Mouse (Mus musculus): ENCODE measurements around the gene Unc13a.
A peak's percentile ranks its signal among the peaks of the same experiment; 100 is the strongest.

The Unc13a gene

DNA sequence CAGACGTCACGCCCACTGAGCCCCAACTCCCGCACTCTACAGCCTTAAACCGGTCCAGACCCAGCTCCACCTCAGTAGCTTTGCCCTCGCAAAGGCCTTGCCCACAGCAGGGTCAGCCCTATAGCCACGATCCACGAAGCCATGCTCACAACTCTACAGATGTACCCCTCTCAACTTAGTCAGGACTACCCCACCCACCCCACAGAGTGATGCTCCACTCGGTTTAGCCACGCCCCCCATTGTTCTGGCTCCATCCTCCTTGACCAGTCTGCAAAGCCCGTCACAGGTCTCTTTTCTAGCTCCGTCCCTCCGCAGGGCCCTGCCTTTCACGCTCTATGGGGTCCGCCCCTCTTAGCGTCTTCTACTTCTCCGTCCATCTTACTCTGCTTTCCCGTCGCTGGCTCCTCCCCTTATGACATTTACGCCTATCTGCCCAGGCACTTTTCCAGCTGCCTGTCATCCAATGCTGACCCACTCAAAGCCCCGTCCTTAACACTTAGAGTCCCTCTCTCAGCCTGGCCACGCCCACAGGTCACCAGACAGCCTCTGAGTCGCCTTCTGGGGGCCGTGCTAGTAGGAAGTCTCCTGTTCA is 14.7 kb upstream of the Unc13a start:
- DNase-seq, result no peak

DNA sequence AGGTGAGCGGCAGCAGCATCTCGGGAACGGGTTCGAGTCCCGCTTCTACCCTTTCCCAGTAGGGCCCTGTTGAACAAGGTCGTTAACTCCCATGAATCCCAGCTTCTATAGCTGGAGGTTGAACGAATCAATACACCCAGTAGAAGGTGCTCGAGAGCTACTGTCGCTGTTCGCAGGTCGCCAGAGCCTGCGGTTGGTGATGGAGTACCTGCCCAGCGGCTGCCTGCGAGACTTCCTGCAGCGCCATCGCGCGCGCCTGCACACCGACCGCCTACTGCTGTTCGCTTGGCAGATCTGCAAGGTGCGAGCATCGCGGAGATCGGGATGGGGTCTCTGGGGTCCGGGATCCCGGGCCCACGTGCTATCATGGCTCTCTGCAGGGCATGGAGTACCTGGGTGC is 14.0 kb upstream of the Unc13a start:
- DNase-seq, result no peak

DNA sequence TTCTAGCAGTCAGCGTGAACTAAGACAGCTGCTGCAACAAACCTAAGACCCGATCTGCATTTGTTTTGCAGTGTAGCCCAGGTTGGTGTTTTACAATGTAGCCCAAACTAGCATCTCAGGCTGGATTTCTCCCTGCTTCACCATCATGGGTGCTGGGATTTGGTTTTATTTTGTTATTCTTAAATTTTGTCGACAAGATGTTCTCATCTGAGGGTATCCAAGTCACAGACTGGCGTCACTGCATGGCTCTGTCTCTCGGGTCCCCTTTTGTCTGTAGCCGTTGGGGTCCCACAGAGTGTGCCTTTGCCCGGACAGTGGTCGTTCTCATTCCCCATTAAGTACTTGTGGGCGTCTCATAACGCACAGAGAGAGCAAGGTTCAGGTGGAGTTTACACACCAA is 13.1 kb upstream of the Unc13a start:
- no peak for DNase-seq

DNA sequence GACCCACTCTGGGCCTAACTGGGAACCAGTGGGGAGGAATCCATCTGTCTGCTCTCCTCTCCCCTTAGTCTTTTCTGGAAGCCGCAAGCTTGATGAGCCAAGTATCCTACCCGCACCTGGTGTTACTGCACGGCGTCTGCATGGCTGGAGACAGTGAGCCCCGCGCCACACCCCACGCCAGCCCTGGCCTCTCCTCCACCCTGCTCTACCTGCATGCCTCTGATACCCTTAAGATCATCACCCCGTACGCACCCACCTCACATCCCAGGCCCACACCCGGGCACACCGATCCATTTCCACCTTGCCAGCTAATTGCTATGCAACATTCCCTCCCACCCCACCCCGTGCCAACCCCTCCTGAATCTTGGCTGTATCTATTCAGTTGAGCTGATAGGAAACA is 11.3 kb upstream of the Unc13a start:
- no peak for DNase-seq

DNA sequence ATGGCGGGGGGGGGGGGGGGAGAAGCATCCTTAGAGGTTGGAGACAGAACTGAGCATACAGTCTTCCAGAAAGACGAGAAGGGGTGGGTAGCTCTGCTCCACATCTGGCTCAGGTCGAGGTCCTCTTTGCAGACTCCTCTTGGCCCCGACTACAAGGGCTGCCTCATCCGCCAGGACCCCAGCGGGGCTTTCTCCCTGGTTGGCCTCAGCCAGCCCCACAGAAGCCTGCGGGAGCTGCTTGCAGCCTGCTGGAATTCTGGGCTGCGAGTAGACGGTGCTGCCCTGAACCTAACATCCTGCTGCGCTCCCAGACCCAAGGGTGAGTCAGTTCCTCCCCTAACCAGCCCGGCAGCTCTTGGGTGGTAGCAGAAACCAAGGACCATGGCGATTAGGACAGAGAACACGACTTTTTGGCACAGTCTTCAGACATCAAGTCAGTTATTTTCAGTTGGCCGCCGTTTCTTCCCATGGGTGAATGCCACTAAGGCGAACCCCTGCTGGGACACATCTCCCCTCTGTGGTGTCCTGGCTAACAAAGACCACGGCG is 9.9 kb upstream of the Unc13a start:
- no peak for DNase-seq

DNA sequence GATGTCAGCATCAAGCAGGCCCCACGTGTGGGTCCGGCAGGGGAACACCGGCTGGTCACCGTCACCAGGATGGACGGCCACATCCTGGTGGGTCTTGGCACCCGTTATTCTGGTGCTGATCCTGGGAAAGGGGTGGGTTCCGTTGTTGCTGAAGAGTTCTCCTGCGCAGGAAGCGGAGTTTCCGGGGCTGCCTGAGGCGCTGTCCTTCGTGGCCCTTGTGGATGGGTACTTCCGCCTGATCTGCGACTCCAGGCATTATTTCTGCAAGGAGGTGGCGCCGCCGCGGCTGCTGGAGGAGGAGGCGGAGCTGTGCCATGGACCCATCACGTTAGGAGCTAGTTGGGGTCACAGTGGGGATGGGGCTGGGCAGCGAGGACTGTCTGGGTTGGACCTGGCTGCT is 8.9 kb upstream of the Unc13a start:
- DNase-seq, result no peak

DNA sequence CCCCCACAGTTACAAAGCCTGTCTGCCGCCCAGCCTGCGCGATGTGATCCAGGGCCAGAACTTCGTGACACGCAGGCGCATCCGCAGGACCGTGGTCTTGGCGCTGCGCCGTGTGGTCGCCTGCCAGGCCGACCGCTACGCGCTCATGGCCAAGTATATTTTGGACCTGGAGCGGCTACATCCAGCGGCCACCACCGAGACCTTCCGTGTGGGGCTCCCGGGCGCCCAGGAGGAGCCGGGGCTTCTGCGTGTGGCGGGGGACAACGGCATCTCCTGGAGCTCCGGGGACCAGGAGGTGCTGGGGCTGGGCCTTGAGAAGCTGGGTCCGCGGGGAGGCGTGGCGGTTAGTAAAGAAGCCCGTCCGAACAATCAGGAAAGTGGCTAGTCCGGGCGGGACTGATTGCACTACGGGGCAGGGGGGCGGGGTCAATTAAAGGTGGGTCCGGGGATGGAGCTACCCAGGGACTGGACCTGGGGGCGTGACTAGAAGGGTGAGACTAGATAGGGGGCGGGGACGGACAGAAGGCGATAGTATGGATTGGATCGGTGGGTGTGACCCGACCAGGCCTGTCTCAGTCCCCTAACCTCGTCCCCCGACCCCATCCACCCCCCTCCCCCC is 8.1 kb upstream of the Unc13a start:
- no peak for DNase-seq

DNA sequence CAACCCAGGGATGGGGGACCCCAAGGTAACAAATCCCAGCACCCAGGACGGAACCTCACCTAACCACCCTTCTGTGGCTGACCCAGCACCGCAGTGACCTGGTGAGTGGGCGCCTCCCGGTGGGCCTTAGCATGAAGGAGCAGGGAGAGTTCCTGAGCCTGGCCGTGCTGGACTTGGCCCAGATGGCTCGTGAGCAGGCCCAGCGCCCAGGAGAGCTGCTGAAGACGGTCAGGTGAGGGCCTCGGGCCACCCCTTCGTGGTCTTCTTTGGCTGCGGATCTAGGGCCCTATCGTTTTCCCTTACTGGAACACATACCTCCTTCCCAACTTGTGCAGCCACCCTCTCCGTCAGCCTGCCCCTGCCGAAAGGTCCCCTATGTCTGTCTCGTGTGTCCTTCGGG is 7.6 kb upstream of the Unc13a start:
- no peak for DNase-seq

DNA sequence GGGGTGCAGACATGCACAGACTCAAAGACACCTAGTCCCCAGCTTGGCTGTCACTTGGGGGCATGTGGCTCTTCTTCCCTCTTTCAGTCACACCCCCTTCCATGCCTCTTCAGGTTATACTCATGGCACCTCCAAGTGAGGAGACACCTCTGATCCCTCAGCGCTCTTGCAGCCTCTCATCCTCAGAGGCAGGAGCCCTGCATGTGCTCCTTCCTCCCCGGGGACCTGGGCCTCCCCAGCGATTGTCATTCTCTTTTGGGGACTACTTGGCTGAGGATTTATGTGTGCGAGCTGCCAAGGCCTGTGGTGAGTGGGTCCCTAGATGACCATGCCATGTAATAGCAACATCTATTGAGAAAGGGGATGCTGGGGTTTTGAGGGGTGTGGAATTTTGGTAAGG is 6.7 kb upstream of the Unc13a start:
- DNase-seq, result no peak

DNA sequence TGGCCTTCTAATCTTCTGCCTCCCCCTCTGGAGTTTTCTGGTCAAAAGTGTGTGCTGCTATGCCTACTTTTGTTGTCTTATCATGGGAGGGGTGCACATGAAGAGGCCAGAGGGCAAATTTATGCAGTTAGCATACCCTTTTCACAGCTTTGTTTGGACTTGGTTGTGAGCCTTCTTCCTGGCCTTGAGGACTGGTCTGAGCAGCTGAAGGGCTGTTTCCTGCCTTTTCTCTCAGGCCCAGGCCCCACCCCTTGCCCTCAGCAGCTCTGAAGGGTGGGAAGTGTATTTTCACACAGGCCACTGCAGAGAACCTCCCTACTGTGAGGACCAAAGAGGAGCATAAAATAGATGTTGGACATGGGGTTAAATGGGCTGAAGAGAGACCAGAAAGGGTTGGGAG is 6.0 kb upstream of the Unc13a start:
- DNase-seq, result no peak

DNA sequence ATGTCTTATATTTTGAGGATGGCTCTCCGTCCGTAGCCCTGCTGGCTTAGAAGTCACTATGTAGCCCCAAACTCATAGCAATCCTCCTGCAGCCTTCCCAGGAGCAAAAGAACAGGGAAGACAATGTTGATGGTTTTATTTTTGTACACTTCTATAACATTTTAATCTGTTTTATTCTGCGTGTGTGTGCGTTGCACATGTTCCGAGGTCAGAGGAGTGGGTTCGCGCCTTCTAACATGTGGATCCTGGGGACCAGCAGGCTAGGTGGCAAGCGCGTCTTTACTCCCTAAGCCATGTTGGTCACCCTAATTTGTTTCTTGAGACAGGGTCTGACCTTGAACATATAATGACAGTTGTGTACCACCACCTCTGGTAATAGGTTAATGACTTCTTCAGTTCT is 5.2 kb upstream of the Unc13a start:
- no peak for DNase-seq

DNA sequence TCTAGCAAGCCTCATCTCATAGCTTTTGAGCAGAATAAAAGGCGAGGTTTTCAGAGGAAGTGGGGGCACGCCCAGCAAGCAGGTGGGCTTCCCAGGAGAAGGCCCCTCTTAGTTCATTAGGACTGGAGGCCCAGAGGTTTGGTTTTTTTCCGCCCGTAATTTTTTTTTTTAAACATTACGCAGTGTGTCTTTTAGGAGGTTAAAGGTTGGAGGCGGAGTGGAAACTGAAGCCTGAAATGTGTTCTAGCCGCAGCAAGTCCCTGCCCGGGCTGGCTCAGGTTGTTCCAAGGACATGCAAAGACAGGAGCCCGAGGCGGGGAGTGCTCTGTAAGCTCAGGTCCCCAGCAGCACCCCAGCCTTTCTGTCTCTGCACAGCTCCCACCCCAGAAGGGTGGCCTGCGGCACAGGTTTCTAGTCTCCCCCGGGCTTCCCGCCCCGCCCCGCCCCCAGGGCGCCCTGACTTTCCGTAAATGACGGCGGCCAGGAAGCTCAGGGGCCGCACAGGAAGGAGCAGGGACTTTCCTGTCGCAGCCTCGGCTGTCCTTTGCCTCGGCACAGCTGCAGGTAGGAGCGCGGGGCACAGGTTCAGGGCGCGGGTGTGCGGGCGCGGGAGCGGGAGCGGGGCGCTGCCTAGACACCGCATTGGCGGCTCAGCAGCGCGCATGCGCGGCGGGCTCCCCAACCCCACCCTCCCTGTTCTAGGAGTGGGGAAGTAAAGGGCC is 4.6 kb upstream of the Unc13a start, which contains the start of gene Jak3:
Gene Jak3, plus strand, starts transcription at position 277 of the 722 bp plus-strand sequence.
- peak; percentile 55 for DNase-seq

DNA sequence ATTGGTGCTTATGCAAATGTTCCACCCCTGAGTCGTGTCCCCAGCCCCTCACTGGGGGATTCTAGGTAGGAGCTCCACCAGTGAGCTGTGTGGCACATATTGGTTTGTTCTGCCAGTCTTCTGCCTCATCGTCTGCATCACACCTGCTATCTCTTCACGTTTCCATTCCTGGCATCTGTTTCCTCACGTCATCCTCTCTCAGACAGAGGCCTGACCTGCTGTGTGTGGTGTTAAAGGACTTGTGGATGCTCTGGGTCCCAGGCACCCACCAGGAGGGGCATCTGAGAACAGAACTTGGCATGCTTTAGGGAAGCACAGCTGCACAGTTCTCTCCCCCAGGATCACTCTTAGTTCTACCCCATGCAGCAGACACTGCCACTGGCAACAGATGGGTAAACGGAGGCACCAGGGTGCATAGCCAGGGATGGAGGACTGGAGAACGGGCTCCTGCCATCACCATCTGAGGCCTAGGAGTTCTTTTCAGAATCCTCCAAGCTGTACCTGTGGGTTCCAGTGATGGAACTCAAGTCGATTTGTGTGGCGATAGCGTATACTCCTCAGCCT is 4.0 kb upstream of the Unc13a start:
- DNase-seq, result no peak

DNA sequence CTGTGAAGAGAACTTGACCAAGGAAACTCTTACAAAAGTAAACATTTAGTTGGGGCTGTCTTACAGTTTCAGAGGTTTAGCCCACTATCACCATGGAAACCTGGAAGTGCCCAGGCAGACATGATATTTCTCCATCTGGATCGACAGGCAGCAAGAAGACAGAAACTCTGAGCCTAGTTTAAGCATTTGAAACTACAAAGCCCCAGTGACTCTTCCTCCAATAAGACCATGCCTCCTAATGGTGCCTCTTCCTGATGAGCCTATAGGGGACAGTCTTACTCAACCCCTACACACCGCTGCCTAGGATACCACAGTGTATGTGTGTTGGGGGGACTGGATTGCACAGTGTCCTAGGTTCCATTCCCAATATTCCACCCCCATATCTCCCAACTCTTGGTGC is 2.5 kb upstream of the Unc13a start:
- no peak for DNase-seq

DNA sequence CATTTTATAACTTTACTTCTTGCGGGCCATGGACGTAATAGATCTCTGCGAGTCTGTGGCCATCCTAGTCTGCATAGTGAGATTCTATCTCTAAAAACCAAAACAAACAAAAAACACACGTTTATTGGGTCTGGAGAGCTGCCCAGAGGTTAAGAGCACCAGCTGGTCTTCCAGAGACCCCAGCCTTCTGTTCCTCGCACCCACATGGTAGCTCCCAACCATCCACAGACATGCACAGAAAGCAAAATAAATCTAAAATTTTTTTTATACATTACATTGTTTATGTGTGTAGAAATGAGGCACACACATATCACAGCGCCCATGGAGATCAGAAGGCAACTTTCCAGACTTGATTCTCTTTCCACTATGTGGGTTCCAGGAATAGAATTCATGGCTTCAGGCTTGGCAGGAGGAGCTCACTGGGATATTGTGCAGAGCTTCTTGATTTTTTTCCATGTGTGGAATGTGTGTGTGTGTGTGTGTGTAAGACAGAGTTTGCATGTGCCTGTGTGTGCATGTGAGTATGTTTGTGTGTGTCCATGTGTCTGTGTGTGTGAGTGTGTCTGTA is 695 bp upstream of the Unc13a start:
- DNase-seq, result no peak

DNA sequence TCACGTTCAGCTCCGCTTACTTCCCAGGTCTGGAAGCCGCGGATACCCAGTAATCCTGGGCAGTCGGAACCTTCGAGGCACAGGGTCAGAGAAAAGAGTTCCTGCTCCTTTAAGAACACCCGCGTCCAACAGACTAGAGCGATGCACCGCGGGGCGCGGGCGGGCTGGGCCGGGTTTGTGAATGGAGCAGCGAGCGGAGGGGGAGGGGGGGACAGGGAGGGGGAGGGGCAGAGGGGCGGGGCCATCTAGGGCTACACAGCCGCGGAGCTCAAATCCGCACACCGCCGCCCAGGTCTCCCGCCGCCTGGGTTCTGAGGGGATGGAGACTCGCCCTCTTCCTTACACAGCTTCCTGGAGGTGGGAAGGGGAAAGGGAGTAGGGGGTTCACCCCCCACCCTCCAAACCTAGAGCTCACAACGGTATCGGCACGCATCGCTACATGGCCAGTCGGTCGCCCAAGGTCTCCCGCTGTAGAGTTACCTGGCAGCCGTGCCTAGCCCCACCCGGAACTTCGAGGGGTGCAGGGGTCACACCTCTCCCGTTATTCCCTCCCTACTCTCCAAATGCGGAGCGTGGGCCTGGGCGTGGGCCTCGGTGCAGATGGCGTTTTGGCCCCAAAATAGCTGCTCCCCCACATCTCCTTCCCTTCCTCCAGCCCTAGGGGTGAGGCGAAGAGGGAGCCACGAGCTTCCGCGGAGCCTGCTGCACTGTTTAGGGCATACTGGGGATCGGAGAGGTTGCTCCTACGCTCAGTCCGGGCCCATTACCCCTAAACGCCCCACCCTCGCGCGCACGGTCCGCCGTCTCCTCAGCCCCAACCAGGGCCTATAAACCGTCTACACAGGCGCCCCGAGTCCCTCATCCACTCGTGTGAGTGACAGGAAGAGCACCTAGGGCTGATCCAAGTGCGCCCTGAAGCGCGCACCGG is 672 bp downstream of the Unc13a start:
- peak; percentile 79 for DNase-seq

DNA sequence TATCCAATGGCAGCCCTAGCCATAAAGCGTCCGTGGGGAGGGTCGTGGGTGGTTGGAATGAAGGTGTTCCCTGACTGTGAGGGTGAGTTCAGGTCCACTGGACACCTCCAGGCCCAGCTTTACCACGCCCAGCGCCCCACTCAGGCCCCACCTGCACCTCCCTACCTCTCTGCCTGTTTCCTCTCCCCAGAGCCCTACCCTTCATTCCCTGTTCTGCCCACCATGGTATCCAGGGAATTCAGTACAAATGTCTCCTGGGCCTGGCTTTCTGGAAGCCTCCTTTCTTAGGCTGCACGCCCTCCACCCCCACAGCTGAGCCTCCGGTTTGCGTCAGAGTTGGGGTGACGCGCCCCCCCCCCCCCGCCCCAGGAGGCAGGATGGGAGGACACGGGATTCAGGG is 1.4 kb downstream of the Unc13a start:
- DNase-seq, result peak; percentile 64

DNA sequence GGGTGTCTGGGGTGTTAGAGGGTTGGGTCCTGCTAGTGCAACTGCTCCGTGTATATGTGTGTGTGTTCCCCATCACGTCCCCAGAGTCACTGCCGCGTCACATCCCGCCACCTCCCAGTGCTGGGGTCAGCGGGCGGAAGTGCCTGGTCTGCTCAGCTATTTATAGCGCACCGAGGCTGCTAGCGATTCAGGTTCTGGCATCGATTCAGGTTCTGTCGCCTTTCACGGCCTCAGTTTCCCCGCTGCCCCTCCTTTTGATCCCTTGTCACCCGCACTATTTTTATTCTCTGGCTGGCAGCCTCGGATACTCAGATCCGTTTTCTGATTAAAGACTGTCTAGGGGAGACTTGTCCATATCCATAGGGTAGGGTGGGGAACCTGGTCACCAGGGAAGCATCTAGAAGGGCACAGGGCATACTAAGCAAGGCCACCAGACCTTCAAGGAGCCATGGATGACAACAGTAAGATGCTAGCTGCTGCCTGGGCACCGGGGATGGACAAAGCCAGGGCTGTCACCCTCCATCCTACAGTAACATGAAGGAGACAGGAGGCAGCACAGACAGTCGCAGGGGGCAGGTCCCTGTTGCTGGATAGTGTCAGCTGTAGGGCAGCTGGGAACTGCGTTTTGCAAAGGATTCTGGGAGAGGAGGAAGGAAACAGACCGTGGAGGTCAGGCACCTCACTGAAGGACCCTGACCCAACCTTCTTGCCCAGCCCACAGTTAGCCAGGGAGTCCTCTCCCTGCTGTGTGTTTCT is 3.2 kb downstream of the Unc13a start:
- peak; percentile 47 for DNase-seq

DNA sequence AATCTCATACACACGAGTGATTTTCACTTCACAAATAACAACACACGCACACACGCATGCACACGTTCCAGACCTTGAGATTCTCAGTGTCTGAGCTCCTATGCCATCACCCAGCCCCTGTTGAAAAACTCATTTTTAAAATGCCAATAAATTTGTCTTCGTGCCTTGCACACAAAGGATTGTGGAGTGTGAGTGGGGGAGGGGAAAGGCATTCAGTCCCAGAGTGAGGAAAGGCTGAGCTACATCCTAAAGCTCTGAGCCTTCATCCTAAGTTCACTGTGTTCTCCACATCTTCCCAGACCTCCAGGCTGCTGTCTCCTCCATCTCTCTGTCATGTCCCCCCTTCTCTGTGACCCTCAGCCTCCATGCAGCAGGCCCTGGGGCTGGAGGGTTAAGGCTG is 4.3 kb downstream of the Unc13a start:
- DNase-seq, result no peak

DNA sequence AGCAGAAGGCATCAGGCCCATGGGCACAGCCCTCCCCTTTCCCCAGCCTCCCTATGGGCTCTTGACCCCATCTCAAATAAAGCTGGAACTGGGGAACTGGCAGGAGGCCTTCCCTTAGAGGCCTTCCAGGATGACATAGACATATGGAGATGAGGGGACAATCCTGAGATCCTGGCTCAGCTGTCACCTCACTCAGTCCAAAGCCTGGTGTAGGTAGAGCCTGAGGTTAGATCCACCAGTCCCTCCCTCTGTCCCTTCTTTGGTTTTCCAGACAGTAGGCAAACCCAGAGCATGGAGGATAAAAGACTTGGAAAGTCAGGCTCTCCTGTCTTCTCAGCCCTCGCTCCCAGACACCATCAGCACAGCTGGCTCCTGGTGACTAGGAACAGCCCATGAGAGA is 4.7 kb downstream of the Unc13a start:
- no peak for DNase-seq

DNA sequence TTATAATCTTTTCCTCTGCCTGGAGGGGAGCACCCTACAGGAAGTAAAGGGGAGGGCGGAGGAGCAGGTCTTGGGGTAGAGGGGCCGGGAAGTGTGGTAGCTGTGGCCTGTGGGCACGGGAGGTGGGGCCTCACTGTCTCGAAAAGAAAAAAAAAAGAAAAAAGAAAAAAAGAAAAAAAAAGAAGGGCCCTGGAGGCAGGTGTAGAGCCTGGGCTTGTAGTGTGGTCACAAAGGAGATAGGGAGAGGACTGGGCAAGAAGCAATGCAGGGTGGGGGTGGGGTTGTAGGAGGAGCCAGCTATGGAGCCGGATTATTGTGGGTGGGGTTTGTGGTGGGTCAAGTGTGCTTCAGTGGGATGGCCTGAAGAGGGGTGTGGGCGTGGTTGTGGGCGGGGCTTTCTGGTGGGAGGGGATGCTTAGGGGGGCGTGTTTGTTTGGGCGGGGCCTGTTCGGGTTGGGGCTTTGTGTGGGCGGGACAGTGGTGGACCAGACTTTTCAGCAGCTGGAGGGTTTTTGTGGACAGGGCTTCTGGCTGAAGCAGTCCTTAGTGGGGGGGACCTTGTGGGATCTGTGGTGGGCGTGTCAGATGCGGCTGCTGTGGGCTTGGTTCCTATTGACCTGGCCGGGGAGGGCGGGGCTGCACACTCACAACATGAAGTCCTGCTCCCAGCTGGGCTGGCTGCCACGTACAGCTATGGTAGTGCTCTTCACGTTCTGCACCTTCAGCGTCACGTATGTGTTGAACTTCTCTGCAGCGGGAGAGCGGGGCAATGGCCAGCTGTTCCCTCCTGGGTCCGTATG is 6.0 kb downstream of the Unc13a start:
- DNase-seq, result no peak
